In genomic region chr11:32491079-32491478, GRCm38 (mm10) we compare ENCODE assay signal across 37 mouse cellular contexts. TPM values are rescaled to one million over a fixed set of nuclear protein-coding genes. Genes with fewer than 3 reads are reported as not detected.
"Had no signal": no experiment of that assay in that cellular context is flagged by ENCODE, and none has a peak within 500 bp of the region (broad histone marks: within the 10 kb centered on the region; RNA-seq: fewer than 3 reads in every experiment).

No protein-coding gene starts in this region.

- H3K4me3 ChIP-seq: limb, embryonic 10.5 days; limb, embryonic 12.5 days; limb, embryonic 13.5 days; limb, embryonic 15.5 days; liver, embryonic 12.5 days; liver, embryonic 13.5 days; liver, embryonic 15.5 days; lung, embryonic 15.5 days; megakaryocyte, embryonic 14.5 days; midbrain, embryonic 10.5 days; midbrain, embryonic 12.5 days; midbrain, embryonic 13.5 days; midbrain, embryonic 15.5 days; myocyte; neural tube, embryonic 12.5 days; neural tube, embryonic 13.5 days had no signal

- H3K36me3 ChIP-seq: liver, embryonic 12.5 days; liver, embryonic 13.5 days; liver, embryonic 15.5 days; lung, embryonic 15.5 days; midbrain, embryonic 12.5 days; midbrain, embryonic 13.5 days; midbrain, embryonic 15.5 days; neural tube, embryonic 12.5 days; neural tube, embryonic 13.5 days had no signal

- H3K9ac ChIP-seq: limb, embryonic 12.5 days; limb, embryonic 13.5 days; limb, embryonic 15.5 days; liver, embryonic 12.5 days; liver, embryonic 13.5 days; liver, embryonic 14.5 days; liver, embryonic 15.5 days; liver, postnatal 0 days; lung, embryonic 14.5 days; lung, embryonic 15.5 days; midbrain, embryonic 12.5 days; midbrain, embryonic 13.5 days; midbrain, embryonic 15.5 days; neural tube, embryonic 12.5 days; neural tube, embryonic 13.5 days had no signal

- H3K9me3 ChIP-seq: limb, embryonic 10.5 days; limb, embryonic 12.5 days; limb, embryonic 13.5 days; limb, embryonic 15.5 days; liver, embryonic 12.5 days; liver, embryonic 13.5 days; liver, embryonic 15.5 days; lung, embryonic 15.5 days; megakaryocyte, embryonic 14.5 days; midbrain, embryonic 10.5 days; midbrain, embryonic 12.5 days; midbrain, embryonic 13.5 days; midbrain, embryonic 15.5 days; neural tube, embryonic 12.5 days; neural tube, embryonic 13.5 days had no signal

- H3K4me1 ChIP-seq: liver, embryonic 15.5 days; midbrain, embryonic 10.5 days; midbrain, embryonic 15.5 days had no signal

- H3K27ac ChIP-seq: limb, embryonic 10.5 days; limb, embryonic 12.5 days; limb, embryonic 13.5 days; limb, embryonic 15.5 days; liver, embryonic 12.5 days; liver, embryonic 13.5 days; liver, embryonic 14.5 days; liver, embryonic 15.5 days; lung, embryonic 15.5 days; macrophage; midbrain, embryonic 10.5 days; midbrain, embryonic 12.5 days; midbrain, embryonic 13.5 days; midbrain, embryonic 15.5 days; neural tube, embryonic 12.5 days; neural tube, embryonic 13.5 days had no signal

- DNase-seq: left cerebral cortex, postnatal 4 days; liver; liver, embryonic 13.5 days; liver, postnatal 0 days; lung, adult 18-20 months; lung, adult 2 months; lung, embryonic 14.5 days; lung, postnatal 10 days; lung, postnatal 14 days; lung, postnatal 36 days; lung, postnatal 4 days; midbrain, embryonic 14.5 days had no signal

- H3K4me2 ChIP-seq: limb, embryonic 12.5 days; limb, embryonic 13.5 days; limb, embryonic 15.5 days; liver, embryonic 11.5 days; liver, embryonic 12.5 days; liver, embryonic 13.5 days; liver, embryonic 15.5 days; lung, embryonic 14.5 days; lung, embryonic 15.5 days; midbrain, embryonic 11.5 days; midbrain, embryonic 12.5 days; midbrain, embryonic 13.5 days; midbrain, embryonic 15.5 days; neural tube, embryonic 12.5 days; neural tube, embryonic 13.5 days had no signal

- ATAC-seq: liver, embryonic 12.5 days; liver, postnatal 0 days; lung, postnatal 0 days; midbrain, embryonic 13.5 days; midbrain, embryonic 15.5 days; midbrain, embryonic 16.5 days had no signal

- H3K27me3 ChIP-seq: limb, embryonic 12.5 days; limb, embryonic 13.5 days; limb, embryonic 15.5 days; liver, embryonic 12.5 days; liver, embryonic 13.5 days; liver, embryonic 15.5 days; lung, embryonic 15.5 days; megakaryocyte, embryonic 14.5 days; midbrain, embryonic 12.5 days; midbrain, embryonic 13.5 days; midbrain, embryonic 15.5 days; neural tube, embryonic 12.5 days; neural tube, embryonic 13.5 days had no signal

RNA-seq across cellular contexts. Expression of gene Efcab9, which starts 40.8 kb away (rescaled TPM):
- total RNA-seq: liver, adult 2 months; megakaryocyte-erythroid progenitor cell, adult 5-6 weeks; midbrain, postnatal 0 days had no signal
- polyA plus RNA-seq: limb, embryonic 11.5 days; limb, embryonic 15.5 days; liver, adult 2 months; lung, adult 2 months; macrophage; midbrain, embryonic 14.5 days; midbrain, embryonic 15.5 days; midbrain, embryonic 16.5 days; midbrain, postnatal 0 days had no signal
